Mouse (Mus musculus): ENCODE results near the gene Csmd2.

- TF ChIP-seq CTCF (IDR thresholded peaks at IDR 0.05): no peak
- TF ChIP-seq EP300 (IDR thresholded peaks at IDR 0.05): no peak
Observed at GRCm38 (mm10) chr4:128273146-128273545, 285.5 kb downstream of the Csmd2 start.
